Mouse (Mus musculus) A20 (cell line): ENCODE data around the gene Tmc2.

Experiments used
- DNase-seq: peaks from one replicate; pipeline ENCODE4 v3.0.0-alpha.2; 2011; ENCODE audit warnings: low read depth, low spot score

Tmc2 gene

GRCm38 (mm10) chr2:130194894-130195293 lies at the start of gene Tmc2:
Gene Tmc2 (plus strand): TSS chr2:130195194.
- no peak for DNase-seq

GRCm38 (mm10) chr2:130146089-130146668 lies 48.8 kb upstream of the Tmc2 start:
- DNase-seq: no peak

DNA sequence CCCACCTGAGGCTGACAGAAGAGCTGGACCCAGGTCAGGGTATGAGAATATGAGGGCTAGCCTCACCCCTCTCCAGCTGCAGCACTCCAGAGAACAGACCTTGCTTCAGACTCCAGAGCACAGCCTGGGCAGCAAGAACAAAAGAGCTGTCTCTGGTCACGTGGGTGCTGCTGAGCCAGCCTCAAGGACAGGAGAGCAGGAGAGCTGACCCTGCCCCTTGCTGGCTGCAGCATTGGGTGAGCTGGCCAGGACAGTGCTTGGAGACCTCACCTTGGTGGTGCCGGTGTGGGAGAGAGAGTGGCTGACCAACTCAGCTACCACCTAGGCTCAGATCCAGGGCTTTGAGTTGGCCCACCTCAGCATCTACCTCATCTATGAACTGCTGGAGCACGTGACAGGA lies 39.8 kb upstream of the Tmc2 start:
- DNase-seq: no peak

DNA sequence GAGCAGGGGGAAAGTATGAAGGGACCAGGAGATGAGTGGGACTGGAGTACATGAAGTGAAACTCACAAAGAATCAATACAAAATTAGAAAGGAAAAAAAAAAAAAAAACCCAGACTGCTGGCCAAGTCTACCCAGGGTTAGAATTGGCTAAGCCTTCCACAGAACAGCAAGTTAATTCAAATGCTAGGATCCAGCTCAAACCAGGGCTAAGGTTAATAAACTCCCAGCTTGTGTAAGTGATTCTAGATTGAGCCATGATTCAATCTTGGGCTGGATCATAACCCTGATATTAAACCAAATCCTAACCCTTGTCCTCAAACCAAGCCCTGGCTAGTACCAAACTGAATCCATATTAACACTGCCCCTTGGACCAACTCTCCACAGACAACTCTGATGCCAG lies 39.1 kb upstream of the Tmc2 start:
- no peak for DNase-seq

- DNase-seq: no peak
Measured at GRCm38 (mm10) chr2:130157231-130158087, 37.5 kb upstream of the Tmc2 start.

DNA sequence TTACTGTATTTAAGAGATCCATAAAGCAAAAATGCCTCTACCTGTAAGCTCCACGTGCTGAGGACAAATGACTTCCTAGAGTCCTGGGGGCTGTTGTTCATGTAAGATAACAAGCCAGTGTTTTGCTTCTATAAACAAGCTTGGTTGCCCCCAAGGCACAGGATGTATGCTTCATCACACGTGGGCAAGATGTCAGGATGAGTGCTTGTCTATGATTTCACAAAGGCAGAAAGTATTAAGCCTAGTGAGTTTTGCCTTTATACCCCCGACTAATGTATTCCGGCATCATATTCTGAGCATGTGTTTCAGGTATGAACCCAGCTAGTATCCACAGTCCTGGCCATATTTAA lies 36.9 kb upstream of the Tmc2 start:
- no peak for DNase-seq

- no peak for DNase-seq
Measured at GRCm38 (mm10) chr2:130162701-130163100, 32.3 kb upstream of the Tmc2 start.

DNA sequence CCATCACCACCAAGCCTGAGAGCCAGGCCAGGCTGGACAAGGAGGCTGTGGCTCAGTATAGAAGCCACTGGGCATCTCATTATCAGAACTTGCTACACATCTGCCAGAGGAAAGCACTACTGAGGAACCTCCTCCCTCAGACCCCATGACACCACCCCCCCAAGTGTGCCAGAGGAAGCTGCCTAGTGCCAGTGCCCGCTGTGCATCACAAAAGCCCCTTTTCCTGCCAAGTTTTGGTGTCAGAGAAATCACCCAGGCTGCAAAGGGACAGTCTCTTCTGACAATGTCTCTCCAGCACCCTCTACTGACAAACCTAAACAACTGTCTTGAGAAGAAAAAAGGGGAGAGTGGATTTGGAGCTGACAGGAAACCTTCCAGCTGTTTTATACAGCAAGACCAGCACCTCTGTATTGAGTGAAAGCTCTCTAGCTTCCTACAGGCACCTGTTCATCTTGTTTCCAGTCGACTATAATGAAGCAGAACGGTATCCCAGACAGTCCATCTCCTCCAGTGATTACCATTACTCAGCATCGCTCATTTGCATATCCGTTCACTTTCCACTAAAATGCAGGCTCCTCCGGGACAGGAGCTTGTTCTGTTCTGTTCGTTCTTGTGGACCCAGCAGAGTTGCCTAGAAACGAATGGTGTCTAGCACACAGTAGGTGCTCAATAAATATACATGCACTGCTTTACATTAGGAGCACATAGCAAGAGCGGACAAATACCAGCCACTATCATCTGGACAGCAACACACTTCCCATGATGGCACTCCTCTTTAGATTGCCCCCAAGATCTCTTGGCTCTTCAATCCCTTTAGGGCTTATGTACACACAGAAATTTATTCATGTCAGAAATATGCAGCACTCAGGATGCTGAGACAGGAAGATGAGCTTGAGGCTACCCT lies 28.4 kb upstream of the Tmc2 start:
- peak; percentile 26 for DNase-seq

- DNase-seq: peak; percentile 39
Measured at GRCm38 (mm10) chr2:130167861-130168260, 27.1 kb upstream of the Tmc2 start.

DNA sequence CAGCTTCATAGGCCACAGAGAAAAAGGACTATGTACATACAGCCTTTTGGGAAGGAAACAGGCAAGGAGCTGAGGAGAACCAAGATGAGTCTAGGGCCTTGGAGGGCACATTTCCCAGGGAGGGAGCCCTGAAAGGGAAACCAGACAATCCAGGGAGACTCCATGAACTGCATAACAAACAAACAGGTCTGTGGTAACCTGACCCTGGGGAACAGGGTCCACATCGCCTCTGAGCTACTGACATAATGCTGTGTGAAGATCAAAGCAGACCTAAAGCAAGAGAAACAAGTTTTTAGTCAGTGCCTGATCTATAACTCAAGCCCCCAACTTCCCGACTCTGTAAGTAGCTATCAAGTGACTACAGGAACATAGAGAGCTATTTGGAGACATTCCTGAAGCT lies 23.3 kb upstream of the Tmc2 start:
- no peak for DNase-seq

DNA sequence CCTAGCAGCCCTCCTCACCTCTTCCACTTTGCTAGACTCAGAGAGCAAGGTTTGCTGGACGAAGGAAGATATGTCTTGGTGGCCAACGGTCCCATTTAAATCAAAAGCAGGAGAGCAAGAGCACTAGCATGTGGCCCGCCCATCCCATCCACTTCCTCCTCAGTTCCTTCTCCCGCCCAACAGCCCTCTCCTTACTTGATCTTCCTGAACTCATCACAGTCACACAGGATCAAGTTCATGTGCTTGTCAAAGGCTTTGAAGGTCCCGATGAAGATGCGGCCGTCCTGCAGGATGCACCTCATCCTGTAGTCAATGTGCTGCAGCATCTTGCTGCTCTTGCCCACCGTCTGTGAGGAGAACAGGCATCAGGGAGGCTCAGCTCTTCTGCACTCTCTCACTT lies 18.2 kb upstream of the Tmc2 start:
- peak; percentile 45 for DNase-seq

DNA sequence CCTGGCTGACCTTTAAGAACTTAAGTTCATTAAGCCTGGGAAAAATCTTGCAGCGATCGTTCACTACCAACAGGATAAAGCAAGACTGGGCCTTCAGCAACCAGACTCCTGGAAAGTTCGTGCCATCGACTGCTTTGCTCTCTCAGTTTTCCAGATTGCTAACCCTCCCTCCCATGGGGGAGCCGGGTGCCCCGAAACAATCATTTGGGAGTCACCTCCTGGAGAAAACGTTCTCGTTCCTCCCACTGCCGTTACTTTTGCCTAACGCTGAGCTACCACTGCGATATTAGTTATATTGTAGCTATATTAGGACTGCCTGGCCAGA lies 16.7 kb upstream of the Tmc2 start:
- DNase-seq: no peak

DNA sequence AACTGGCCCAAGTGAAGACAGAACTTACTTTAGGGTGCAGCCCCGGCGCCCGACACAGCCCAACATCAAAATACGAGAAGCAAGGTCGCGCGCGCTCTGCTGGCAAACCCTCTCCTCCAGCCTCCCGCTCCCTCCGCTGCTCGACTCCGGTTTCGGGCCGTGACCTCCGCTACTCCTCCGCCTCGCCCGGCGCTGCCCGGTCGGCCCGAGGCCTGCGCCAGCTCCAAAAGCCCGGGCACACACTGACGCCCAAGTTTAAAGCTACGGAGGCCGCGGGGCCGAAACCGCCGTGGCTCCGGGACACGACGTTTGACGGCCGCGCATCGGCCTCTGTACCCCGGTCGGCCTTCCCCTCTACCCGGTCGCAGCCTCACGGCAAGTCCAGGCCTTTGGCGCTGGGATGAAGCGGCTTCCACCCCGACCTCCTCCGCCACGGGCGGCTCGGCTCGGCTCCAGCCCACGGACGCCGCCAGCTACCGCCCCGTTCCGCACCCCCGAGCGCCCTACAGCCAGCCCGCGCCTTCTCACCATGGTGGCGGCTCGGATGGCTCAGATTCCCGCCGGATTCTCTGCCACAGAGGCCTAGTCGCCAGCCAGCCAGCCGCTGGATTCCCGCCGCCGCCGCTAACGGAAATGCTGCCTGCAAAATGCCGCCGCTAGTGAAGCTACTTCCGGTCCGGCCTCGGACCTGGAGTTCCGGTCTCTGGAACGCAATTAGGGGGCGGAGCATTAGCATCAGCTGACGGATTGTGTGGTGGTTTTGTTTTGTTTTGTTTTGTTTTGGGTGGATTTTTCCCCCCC lies 16.1 kb upstream of the Tmc2 start, which contains the start of gene Snrpb:
Gene Snrpb, minus strand, starts transcription at position 698 of the 801 bp plus-strand sequence.
- DNase-seq: peak; percentile 92

- no peak for DNase-seq
Measured at GRCm38 (mm10) chr2:130179507-130180019, 15.4 kb upstream of the Tmc2 start.

GRCm38 (mm10) chr2:130188391-130188790 lies 6.6 kb upstream of the Tmc2 start:
- no peak for DNase-seq

- no peak for DNase-seq
Measured at GRCm38 (mm10) chr2:130200961-130201360, 6.0 kb downstream of the Tmc2 start.

DNA sequence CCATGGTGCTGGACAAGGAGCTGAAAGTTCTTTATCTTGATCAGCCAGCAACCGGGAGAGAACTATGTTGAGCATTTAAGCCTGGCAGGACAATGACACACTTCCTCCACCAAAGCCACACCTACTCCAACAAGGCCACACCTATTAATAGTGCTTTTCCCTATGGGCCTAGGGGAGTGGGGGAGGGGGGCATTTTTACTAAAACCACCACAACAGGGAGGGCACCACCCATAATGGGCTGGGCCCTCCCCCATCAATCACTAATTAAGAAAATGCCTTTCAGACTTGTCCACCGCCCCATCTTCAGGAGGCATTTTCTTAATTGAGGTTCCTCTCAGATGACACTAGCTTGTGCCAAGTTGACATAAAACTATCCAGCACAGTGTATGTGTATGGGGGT lies 12.4 kb downstream of the Tmc2 start:
- no peak for DNase-seq

GRCm38 (mm10) chr2:130207996-130208395 lies 13.0 kb downstream of the Tmc2 start:
- DNase-seq: no peak

- DNase-seq: no peak
Measured at GRCm38 (mm10) chr2:130209636-130210035, 14.6 kb downstream of the Tmc2 start.

GRCm38 (mm10) chr2:130211581-130211980 lies 16.6 kb downstream of the Tmc2 start:
- DNase-seq: no peak

DNA sequence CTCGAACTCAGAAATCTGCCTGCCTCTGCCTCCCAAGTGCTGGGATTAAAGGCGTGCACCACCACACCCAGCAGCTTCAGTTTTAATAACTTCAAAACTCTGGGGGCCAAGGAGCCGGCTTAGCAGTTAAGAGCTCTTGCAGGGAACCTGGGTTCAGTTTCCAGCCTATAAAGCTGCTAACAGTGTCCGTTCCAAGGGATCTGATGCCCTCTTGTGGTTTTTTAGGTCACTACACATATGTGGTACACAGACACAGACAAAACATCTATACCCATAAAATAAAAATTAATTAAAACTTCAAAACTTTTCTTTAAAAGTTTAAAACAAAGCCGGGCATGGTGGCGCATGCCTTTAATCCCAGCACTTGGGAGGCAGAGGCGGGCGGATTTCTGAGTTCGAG lies 51.9 kb downstream of the Tmc2 start:
- DNase-seq: peak; percentile 63
